Mouse (Mus musculus): Measurements from ENCODE around the gene Gbx2. TPM values are rescaled to one million over a fixed set of nuclear protein-coding genes. Genes with fewer than 3 reads are reported as not detected.

Gene Gbx2
- polyA plus RNA-seq, 1 experiment from 2014 or later = 30.5 TPM

GRCm38 (mm10) chr1:89923642-89924020 is 7.3 kb downstream of the Gbx2 start:
- peak overlapping the region; percentile 23; the same call in 1 of the 2 replicates for H3K4me3 ChIP-seq (replicated peaks)

GRCm38 (mm10) chr1:89922883-89923641 is 7.9 kb downstream of the Gbx2 start:
- ATAC-seq (ENCODE audit: low FRiP score) = no peak
- no peaks in the 10 kb centered on the region for H3K9me3 ChIP-seq (replicated peaks)
- H3K4me2 ChIP-seq = peak overlapping the region; percentile 55
- H3K27me3 ChIP-seq (replicated peaks) = peaks cover 71% of the 10 kb centered on the region
- peak overlapping the region; percentile 23 for H3K4me3 ChIP-seq (replicated peaks)
- peaks cover 54% of the 10 kb centered on the region for H3K4me1 ChIP-seq
- 1% methylated on average over 38 of the region's 41 CpGs for WGBS
- H3K9ac ChIP-seq (replicated peaks) = peak overlapping the region; percentile 20; the same call in 1 of the 2 replicates
- no peaks in the 10 kb centered on the region for H3K36me3 ChIP-seq
- no peak overlapping the region for H3K27ac ChIP-seq (replicated peaks)

More at GRCm38 (mm10) chr1:89923642-89924020, 7.3 kb downstream of the Gbx2 start:
- H3K4me2 ChIP-seq = peak overlapping the region; percentile 55
- H3K27me3 ChIP-seq (replicated peaks) = peaks cover 73% of the 10 kb centered on the region
- H3K9me3 ChIP-seq (replicated peaks) = no peaks in the 10 kb centered on the region
- H3K27ac ChIP-seq (replicated peaks) = no peak overlapping the region
- WGBS = 23% methylated on average over 14 of the region's 14 CpGs
- peaks cover 57% of the 10 kb centered on the region for H3K4me1 ChIP-seq
- no peak for ATAC-seq (ENCODE audit: low FRiP score)
- no peaks in the 10 kb centered on the region for H3K36me3 ChIP-seq
- 0 out of 2 replicates have a peak overlapping the region, but pooled peaks have one; percentile 20 for H3K9ac ChIP-seq (replicated peaks)

- WGBS = 6% methylated on average over 7 of the region's 7 CpGs
- Histone ChIP-seq H3K9me3 (replicated peaks) (no peaks in the 10 kb centered on the region), H3K27me3 (replicated peaks) (peaks cover 69% of the 10 kb centered on the region), H3K4me2 (peak overlapping the region; percentile 55), H3K4me3 (replicated peaks) (no peak overlapping the region), H3K4me1 (peaks cover 50% of the 10 kb centered on the region), H3K27ac (replicated peaks) (no peak overlapping the region), H3K9ac (replicated peaks) (no peak overlapping the region), H3K36me3 (no peaks in the 10 kb centered on the region)
- no peak for ATAC-seq (ENCODE audit: low FRiP score)
Measured at GRCm38 (mm10) chr1:89922282-89922681, 8.7 kb downstream of the Gbx2 start.

DNA sequence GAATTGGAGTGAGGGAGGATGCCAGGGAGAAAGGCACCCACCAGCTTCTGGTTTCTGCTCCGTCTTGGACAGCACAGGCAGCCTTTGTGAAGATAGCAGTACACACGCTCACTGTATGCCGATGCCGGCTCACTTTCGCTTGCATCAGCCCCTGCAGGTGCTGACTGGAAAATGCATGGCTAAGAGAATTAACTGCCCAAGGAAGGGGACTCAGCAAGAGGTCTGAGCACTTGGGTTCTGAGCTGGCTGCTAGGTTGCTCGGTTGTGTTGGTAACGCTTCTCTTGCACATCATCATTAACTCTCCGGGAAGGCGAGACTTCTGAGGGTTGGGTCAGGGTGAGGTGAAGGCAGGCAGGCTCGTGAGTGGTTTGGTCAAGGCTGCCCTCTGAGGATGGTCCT is 9.2 kb downstream of the Gbx2 start:
- ATAC-seq (ENCODE audit: low FRiP score) = 0 out of 2 replicates have a peak, but pooled peaks have one; percentile 49
- H3K4me2 ChIP-seq = peak overlapping the region; percentile 55
- no peaks in the 10 kb centered on the region for H3K9me3 ChIP-seq (replicated peaks)
- WGBS = 7% methylated on average over 10 of the region's 10 CpGs
- no peak overlapping the region for H3K27ac ChIP-seq (replicated peaks)
- H3K9ac ChIP-seq (replicated peaks) = no peak overlapping the region
- H3K27me3 ChIP-seq (replicated peaks) = peaks cover 72% of the 10 kb centered on the region
- H3K4me1 ChIP-seq = peaks cover 45% of the 10 kb centered on the region
- H3K36me3 ChIP-seq = no peaks in the 10 kb centered on the region
- H3K4me3 ChIP-seq (replicated peaks) = no peak overlapping the region

GRCm38 (mm10) chr1:89919206-89919605 is 11.8 kb downstream of the Gbx2 start:
- Histone ChIP-seq H3K4me1 (peaks cover 26% of the 10 kb centered on the region), H3K9me3 (replicated peaks) (no peaks in the 10 kb centered on the region), H3K9ac (replicated peaks) (no peak overlapping the region), H3K36me3 (no peaks in the 10 kb centered on the region), H3K27me3 (replicated peaks) (peaks cover 54% of the 10 kb centered on the region), H3K4me3 (replicated peaks) (no peak overlapping the region), H3K27ac (replicated peaks) (no peak overlapping the region), H3K4me2 (no peak overlapping the region)
- WGBS = 83% methylated on average over 6 of the region's 6 CpGs
- ATAC-seq (ENCODE audit: low FRiP score) = no peak

DNA sequence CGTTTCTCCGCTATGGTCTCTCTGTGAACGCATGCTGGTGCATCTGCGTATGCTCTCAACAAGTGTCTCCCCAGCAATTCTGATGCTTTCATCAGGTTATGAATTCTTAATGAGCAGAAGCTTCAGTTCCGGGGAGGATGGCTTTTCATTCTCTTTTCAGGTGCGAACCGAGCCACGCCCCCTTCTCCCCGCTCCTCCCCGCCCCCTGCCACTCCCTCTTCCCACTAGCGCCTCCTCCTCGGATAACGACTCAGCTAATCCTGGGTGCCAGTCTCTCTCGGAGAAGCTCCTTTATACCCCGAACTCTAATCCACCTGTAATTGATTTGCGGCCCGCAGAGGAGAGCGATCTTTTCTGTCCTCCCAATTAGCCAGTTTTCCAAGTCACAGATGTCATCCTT is 12.9 kb downstream of the Gbx2 start:
- ATAC-seq (ENCODE audit: low FRiP score) = no peak
- H3K4me1 ChIP-seq = peaks cover 16% of the 10 kb centered on the region
- H3K27ac ChIP-seq (replicated peaks) = no peak overlapping the region
- no peak overlapping the region for H3K9ac ChIP-seq (replicated peaks)
- WGBS = 52% methylated on average over 18 of the region's 18 CpGs
- H3K4me3 ChIP-seq (replicated peaks) = no peak overlapping the region
- H3K36me3 ChIP-seq = no peaks in the 10 kb centered on the region
- H3K4me2 ChIP-seq = no peak overlapping the region
- H3K9me3 ChIP-seq (replicated peaks) = no peaks in the 10 kb centered on the region
- peaks cover 43% of the 10 kb centered on the region for H3K27me3 ChIP-seq (replicated peaks)

DNA sequence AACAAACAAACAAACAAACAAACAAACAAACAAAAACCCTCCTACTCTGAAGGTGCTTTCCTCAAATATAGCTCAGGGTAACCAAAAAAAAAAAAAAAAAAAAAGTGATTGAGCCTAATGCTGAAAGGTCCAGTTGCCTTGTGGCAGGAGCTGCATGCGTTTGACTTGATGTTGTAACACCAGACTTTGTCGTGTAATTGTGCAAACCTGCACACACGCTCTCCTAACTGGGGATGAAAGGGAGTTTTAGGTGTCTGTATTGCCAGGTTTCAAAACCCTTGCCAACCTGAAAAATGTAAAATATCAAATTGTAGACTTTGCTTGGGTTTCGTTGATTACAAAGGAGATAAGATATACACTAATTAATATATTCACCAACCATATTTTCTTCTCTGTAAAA is 17.4 kb downstream of the Gbx2 start:
- WGBS = 84% methylated on average over 4 of the region's 4 CpGs

GRCm38 (mm10) chr1:89912392-89912791 is 18.6 kb downstream of the Gbx2 start:
- Histone ChIP-seq H3K27me3 (replicated peaks) (peaks cover 5% of the 10 kb centered on the region; the same call in 1 of the 2 replicates), H3K27ac (replicated peaks) (no peak overlapping the region), H3K4me3 (replicated peaks) (no peak overlapping the region), H3K9ac (replicated peaks) (no peak overlapping the region), H3K36me3 (no peaks in the 10 kb centered on the region), H3K4me1 (peaks cover 7% of the 10 kb centered on the region), H3K4me2 (no peak overlapping the region), H3K9me3 (replicated peaks) (no peaks in the 10 kb centered on the region)
- no peak; the same call in 1 of the 2 replicates for ATAC-seq (ENCODE audit: low FRiP score)
- WGBS = 9% methylated on average over 5 of the region's 5 CpGs

More for the DNA sequence above, 17.4 kb downstream of the Gbx2 start:
- no peak overlapping the region for H3K9ac ChIP-seq (replicated peaks)
- peaks cover 7% of the 10 kb centered on the region for H3K4me1 ChIP-seq
- H3K4me2 ChIP-seq = no peak overlapping the region
- H3K27ac ChIP-seq (replicated peaks) = no peak overlapping the region
- no peaks in the 10 kb centered on the region for H3K9me3 ChIP-seq (replicated peaks)
- ATAC-seq (ENCODE audit: low FRiP score) = no peak
- peaks cover 10% of the 10 kb centered on the region; the same call in 1 of the 2 replicates for H3K27me3 ChIP-seq (replicated peaks)
- no peaks in the 10 kb centered on the region for H3K36me3 ChIP-seq
- H3K4me3 ChIP-seq (replicated peaks) = no peak overlapping the region

DNA sequence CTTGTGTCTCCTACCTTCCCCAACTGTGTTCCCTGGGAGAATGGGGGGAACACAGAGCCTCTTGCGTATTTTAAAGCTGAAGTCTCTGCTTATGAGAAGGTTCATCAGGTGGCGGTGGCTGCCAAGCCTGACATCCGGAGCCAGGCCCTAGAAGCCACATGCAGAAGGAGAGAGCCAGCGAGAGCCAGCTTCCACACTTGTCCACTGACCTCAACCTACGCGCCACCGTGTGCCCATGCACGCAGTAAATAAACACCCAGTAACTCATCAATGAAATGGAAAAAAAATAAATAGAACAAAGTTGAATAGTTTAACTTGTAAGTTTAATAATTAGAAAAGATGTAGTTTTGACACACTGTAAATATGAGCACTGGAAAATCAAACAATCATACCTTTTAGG is 21.2 kb downstream of the Gbx2 start:
- Histone ChIP-seq H3K9me3 (replicated peaks) (0 out of 2 replicates have a peak, but pooled peaks cover 5% of the 10 kb centered on the region), H3K27me3 (replicated peaks) (no peaks in the 10 kb centered on the region), H3K27ac (replicated peaks) (no peak overlapping the region), H3K4me3 (replicated peaks) (no peak overlapping the region), H3K36me3 (no peaks in the 10 kb centered on the region), H3K4me2 (no peak overlapping the region), H3K9ac (replicated peaks) (no peak overlapping the region), H3K4me1 (peaks cover 7% of the 10 kb centered on the region)
- ATAC-seq (ENCODE audit: low FRiP score) = no peak
- 90% methylated on average over 8 of the region's 8 CpGs for WGBS

DNA sequence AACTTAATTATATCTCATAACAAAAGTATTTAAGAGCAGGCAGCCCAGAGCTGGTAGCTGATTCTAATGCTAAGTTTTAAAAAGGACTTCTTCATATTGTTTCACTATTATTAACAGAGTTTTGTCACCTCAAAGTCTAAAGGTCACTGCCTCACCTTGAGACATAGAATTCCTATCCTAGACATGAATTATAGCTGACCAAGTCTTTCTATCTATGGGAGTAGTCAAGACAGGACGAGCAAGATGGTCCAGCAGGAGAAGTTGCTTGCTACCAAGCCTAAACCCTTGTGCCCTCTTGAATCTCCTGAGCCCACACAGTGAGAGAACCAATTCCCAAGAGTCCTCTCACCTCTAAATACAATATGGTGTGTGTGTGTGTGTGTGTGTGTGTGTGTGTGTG is 28.3 kb downstream of the Gbx2 start:
- H3K4me3 ChIP-seq (replicated peaks) = no peak overlapping the region
- no peak overlapping the region for H3K4me2 ChIP-seq
- H3K9ac ChIP-seq (replicated peaks) = no peak overlapping the region
- 91% methylated on average over 1 of the region's 1 CpGs for WGBS
- 0 out of 2 replicates have a peak, but pooled peaks cover 5% of the 10 kb centered on the region for H3K9me3 ChIP-seq (replicated peaks)
- no peaks in the 10 kb centered on the region for H3K27me3 ChIP-seq (replicated peaks)
- no peak overlapping the region for H3K27ac ChIP-seq (replicated peaks)
- no peak for ATAC-seq (ENCODE audit: low FRiP score)
- peaks cover 5% of the 10 kb centered on the region; the same call in 1 of the 2 replicates for H3K4me1 ChIP-seq
- H3K36me3 ChIP-seq = no peaks in the 10 kb centered on the region

DNA sequence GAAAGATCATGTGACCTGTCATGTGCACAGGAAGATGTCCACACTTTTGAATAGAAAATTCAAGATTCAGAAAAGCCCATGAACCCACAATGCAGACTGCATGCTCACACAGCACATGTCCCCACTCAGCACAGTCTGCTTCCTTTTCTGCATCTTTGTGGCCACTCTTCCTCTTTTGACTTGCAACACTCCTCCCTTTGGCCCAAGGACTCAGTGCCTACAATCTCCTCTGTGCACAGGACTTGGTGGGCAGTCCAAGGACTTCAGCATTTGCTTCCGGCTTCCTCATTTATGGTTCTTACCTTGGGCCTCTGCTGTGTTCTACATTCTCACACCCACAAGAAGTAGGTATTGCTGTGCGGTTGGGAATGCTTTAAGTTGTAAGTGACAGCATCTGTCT is 28.7 kb downstream of the Gbx2 start:
- Histone ChIP-seq H3K4me2 (no peak overlapping the region), H3K9me3 (replicated peaks) (0 out of 2 replicates have a peak, but pooled peaks cover 5% of the 10 kb centered on the region), H3K27ac (replicated peaks) (no peak overlapping the region), H3K4me3 (replicated peaks) (no peak overlapping the region), H3K36me3 (no peaks in the 10 kb centered on the region), H3K4me1 (peaks cover 5% of the 10 kb centered on the region; the same call in 1 of the 2 replicates), H3K27me3 (replicated peaks) (no peaks in the 10 kb centered on the region), H3K9ac (replicated peaks) (no peak overlapping the region)
- WGBS = 89% methylated on average over 2 of the region's 2 CpGs
- ATAC-seq (ENCODE audit: low FRiP score) = no peak

DNA sequence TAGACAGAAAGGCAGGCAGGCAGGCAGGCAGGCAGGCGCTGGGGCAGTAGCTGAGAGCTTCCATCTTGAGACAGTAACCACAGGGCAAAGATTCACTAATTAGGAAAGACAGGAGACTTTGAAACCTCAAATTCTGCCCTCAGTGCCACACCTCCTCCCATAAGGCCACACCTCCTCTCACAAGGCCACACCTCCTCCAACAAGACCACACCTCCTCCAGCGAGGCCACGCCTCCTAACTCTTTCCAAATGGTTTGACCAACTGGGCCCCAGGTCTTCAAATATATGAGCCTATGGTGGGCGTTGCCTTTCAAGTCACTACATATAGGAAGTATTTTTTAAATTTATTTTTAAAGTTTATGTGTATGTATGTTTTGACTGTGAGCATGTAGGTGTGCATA is 29.6 kb downstream of the Gbx2 start:
- H3K4me1 ChIP-seq = peaks cover 5% of the 10 kb centered on the region; the same call in 1 of the 2 replicates
- no peak overlapping the region for H3K27ac ChIP-seq (replicated peaks)
- no peak overlapping the region for H3K4me2 ChIP-seq
- 90% methylated on average over 4 of the region's 4 CpGs for WGBS
- no peaks in the 10 kb centered on the region for H3K27me3 ChIP-seq (replicated peaks)
- no peak overlapping the region for H3K4me3 ChIP-seq (replicated peaks)
- H3K9me3 ChIP-seq (replicated peaks) = 0 out of 2 replicates have a peak, but pooled peaks cover 5% of the 10 kb centered on the region
- H3K36me3 ChIP-seq = 0 out of 2 replicates have a peak, but pooled peaks cover 4% of the 10 kb centered on the region
- H3K9ac ChIP-seq (replicated peaks) = no peak overlapping the region
- no peak for ATAC-seq (ENCODE audit: low FRiP score)

All from neural tube, embryonic 15.5 days (tissue).